Mouse (Mus musculus): ENCODE data around the gene Sart1.
"Not testable (repeated sequence)": the region's sequence is repeated elsewhere in the genome, so short reads cannot be mapped to it uniquely, and the experiment has no call there.

Gene Sart1

DNA sequence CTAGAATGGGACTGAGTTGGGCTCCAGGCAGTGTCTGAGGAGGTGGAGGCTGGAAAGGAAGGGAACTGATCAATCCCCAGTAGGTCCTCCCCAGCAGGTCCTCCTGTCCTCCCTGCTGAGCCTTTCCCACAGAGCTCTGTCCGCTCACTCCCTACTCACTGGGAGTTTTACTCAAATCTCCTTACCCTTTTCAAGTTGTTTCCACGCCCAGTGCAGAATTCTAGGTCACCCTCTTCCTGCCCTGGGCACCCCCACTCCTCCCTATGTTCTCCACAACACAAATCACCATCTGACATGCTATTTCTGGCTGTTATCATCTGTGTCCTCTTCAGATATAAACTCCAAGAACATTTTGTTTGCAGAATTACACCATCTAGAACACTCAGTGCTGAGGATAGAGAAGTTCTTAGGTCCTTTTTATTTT, 26.0 kb upstream of the Sart1 start:
- DNase-seq (ENCODE audit: low spot score), result no peak

DNA sequence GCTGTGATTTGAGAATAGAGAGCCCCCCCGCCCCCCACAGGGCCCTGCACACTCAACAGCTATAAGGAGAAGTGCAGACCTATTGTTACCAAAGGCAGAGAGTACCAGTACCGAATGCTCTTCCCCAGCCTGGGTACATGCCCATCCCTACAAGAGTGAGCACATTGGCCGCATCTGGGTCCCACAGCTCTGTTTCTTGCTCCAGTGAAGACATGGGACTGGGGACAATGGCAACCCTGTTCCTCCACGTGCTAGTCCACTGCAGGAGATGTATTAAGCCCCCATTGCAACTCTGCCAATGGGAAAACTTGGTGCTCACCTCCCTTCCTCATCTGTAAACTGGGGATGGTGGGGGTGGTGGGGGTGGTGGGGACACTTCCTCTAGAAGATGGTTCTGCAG, 25.3 kb upstream of the Sart1 start:
- DNase-seq (ENCODE audit: low spot score), result no peak

DNA sequence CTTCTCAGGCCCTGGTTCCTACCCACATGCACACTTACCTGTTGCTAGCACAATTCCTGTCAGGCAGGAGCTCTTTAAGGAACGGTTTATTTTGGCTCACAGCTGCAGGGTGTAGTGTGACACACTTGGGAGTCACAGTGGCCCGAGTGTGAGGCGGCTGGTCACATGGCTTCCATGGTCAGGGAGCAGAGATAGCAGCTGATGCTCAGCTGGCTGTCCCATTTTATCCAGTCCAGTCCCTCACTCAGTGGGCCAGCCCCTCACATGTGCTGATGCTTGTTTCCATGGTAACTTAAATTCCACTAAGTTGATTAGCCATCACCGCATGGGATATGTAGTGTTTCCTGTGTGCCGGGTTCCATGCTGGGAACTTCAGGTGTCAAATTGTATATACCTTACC, 23.5 kb upstream of the Sart1 start:
- no peak for DNase-seq (ENCODE audit: low spot score)

DNA sequence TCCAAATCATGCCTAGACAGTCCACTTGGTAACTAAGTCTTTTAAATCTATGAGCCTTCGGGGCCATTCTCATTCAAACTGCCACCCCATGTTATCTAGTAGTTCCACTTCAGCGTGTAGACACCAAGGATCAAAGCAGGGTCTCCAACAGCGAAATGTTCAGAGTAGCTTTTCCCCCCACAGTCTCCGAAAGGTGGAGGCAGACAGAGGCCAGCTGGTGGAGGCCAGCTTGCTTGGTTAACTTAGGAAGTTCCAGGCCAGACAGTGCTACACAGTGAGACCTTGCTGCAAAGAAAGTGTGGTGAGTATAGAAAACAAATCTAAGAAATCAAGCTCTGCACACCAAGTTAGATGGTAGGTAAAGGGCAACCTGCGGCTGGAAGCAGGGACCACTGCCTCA, 22.1 kb upstream of the Sart1 start:
- DNase-seq (ENCODE audit: low spot score), result no peak

DNA sequence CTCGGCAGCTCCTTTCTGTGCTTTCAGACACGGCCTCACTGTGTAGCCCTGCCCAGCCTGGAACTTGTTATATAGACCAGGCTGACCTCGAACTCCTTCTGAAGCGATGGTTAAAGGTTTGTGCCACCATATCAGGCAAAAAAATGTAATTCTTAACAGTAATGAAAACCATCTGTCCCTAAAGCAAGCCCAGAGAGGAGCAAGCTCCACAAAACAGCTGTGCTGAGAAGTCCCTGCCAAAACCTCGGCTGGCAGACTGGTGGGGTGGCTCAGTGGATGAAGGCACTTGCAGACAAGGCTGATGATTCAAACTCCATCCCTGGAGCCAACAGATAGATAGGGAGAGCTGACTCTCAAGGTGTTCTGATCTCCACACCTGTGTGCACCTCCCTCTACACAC, 20.6 kb upstream of the Sart1 start:
- no peak for DNase-seq (ENCODE audit: low spot score)

DNA sequence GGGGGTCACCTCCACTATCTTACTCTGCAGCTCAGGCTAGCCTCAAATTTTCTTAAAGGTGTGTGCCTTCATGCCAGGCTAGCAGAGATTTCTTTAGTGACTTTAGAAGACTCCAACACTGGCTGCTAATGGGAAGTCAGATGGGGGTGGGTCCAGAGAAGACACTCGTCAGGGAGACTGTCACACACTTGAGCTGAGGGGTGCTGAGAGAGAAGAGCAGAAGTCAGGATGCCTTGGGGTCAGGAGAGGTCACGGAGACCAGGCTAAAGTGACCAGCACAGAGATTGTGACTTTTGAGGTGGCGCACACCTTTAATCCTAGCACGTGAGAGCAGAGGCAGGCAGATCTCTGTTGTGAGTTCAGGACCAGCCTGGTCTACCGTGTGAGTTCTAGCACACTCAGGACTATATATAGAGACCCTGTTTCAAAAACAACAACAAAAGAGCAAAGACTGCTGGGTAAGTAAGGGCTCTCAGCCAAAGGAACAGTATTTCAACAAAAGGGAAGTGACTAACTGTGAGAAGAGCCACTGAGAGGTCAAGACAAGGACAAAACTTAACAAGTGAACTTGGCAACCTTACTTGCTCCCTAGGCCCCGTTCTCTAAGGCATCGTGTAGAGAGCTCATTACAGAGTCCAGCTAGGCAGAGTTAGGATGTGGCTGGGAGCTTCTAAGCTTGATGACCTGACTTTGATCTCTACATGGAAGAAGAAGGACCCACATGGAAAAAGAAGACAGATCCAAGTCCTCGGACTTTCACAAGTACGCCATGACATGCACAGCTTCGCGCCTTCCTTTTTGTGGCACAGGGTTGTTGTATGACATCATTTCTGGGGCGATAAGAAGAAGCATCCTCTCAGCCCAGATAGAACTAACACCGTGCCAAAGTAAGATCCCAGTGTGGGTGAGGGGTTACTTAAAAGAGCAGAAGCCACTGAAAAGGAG, 19.8 kb upstream of the Sart1 start:
- DNase-seq (ENCODE audit: low spot score), result no peak

DNA sequence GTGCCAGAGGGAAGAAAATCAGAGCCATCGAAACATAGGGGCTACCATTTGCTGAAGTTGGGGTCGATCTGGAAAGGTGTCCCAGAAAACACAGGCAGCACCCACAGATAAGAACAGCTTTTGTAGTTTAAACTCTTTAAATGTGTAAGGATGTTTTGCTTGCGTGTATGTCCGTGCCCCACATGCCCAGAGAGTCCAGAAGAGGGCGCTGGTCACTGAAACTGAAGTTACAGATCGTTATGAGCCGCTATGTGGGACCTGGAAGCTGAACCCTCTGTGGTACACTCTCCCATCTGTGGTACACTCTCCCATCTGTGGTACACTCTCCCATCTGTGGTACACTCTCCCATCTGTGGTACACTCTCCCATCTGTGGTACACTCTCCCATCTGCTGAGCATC, 18.6 kb upstream of the Sart1 start:
- DNase-seq (ENCODE audit: low spot score), result peak; percentile 73

DNA sequence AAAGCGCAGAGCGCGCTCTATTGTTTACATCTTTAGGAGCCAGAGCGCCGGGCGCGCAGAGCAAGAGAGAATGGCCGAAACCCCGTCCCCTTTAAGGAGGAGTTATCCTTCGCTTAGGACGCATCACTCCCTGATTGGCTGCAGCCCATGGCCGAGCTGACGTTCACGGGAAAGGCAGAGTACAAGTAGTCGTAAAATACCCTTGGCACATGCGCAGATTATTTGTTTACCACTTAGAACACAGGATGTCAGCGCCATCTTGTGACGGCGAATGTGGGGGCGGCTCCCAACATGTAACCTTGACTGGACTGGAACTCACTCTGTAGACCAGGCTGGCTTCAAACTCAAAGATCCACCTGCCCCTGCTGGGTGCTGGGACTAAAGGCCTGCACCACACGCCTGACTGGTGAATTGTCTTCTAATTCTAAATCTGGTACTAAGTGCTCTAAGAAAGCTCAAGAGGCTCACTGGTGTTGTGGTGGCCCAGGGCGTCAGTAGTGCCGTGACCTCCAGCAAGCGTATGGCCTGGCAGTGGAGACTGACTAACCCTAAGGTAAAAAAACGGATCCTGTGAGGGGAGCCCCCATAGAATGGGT, 18.1 kb upstream of the Sart1 start:
- DNase-seq (ENCODE audit: low spot score), result peak; percentile 76

DNA sequence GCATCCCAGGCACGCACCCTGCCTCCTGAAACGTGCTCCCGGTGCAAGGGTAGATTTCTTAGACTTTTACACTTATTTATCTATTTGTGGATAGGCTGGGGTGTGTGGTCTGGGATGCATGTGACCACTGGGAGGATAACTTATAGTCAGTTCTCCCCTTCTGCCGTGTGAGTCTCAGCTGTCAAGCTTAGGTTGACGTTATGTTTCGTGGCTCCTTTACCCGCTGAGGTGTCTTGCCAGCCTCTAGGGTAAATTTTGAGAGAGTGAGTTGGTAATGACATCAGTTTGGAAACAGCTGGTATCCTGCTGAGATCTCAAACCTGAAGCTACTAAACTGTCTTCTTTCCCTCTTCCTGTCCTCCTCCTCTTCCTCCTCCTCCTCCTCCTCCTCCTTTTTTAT, 17.4 kb upstream of the Sart1 start:
- peak; percentile 62 for DNase-seq (ENCODE audit: low spot score)

DNA sequence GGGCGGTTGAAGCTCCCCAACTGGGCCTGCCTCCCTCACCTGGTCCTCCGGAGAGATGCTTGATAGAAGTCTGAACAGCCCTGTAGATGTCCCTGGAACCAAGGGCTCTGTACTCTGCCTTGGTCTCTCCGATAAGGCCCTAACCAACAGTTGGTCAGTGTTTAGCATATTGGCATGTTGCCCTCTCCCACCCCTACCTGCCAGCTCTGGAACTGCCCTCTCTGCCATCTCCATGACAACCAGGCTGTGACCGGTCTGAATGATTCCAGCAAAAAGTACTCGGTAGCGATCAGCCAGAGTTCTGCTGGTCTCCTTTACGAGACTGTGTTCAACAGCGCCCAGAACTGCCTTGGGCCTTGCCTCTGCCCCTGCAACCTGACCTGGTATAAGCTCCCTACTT, 13.8 kb upstream of the Sart1 start, which contains the start of gene Tsga10ip:
Gene Tsga10ip (minus strand): TSS at position 234 of the 400 bp plus-strand sequence.
- no peak for DNase-seq (ENCODE audit: low spot score)

DNA sequence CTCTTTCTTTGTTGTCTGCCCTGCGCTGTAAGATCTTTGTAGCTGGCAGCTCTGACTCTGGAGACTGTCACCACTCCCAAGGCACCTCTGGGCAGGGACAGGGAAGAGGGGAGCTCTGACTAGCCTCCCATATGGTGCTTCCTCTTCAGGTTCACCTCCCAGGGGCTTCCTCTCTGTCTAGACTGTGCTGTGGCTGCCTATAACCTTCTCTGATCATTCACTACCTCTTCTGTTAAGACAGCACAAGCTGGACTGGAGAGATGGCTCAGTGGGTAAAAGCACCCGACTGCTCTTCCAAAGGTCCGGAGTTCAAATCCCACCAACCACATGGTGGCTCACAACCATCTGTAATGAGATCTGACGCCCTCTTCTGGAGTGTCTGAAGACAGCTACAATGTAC, 12.6 kb upstream of the Sart1 start:
- DNase-seq (ENCODE audit: low spot score), result not testable (repeated sequence)

DNA sequence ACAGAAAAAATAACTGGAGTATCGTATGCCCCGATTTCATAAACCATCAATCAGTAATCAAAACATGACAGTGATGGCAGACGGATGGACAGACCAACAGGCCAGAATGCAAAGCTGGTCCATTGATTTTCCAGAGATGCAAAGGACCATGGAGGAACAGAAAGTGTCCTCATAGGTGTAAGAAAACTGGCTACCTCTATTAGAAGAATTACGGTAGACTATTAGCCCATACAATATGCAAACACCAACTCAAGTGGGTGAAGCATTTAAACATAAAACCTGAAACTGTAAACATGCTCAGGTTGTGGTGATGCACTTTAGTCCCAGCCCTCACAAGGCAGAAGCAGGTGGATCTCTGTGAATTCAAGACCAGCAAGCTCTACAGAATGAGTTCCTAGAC, 6.9 kb upstream of the Sart1 start:
- no peak for DNase-seq (ENCODE audit: low spot score)

DNA sequence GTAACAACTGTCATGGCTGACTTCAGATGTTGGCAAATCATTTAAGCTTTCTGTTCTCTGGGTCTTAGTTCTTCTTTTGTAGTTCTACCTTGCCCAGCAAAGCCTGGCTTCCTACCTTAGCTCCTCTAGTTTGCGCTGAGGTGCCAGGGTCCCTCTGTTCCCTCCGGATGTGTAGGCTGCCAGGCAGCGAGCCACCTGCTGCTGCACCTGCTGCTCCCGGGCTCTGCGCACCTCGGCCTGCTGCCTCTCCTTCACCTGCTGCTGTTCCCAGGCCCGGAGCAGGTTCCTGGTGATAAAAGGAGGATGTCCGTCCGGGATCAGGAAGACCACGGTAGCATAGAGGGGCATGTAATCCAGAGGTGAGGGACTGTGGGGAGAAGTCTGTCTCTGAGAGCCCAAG, 5.7 kb upstream of the Sart1 start:
- no peak for DNase-seq (ENCODE audit: low spot score)

DNA sequence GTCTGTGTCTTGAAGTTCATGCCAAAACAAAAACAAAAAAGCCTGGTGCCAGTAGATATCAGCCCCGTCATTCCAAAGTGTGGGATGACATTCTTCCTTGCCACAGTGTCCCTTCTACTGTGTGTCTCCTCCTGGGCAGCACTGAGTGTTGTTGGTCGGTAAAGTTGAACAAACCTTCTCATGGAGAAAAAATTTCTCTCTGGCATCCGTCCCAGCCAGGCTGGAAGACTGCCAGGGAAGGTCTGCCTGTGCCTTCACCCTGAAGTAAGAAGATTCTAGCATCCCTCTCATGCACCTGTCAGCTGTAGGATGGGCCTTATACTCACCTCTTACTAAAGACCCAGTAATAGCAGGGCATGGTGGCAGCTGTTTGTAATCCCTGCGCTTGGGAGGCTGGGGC, 4.4 kb upstream of the Sart1 start:
- DNase-seq (ENCODE audit: low spot score), result no peak

DNA sequence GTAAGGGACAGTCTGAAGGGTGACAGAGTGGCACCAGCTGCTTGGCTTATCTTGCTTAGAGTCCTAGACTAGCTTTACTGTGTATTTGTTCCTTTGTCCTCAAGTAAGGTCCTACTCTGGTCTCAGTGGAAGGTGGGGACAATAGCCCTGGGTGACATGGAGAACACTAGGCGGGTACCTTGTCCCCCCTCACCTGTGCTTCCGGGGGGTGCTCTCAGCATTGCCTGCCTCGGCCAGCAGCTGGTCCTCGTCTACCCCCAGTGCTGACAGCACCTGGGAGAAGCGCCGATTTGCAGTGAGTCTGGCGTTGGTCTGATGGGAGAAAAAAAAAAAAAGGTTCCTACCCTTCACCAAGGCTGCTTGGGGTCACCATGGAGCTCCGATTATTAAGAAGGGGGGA, 1.9 kb upstream of the Sart1 start:
- no peak for DNase-seq (ENCODE audit: low spot score)

DNA sequence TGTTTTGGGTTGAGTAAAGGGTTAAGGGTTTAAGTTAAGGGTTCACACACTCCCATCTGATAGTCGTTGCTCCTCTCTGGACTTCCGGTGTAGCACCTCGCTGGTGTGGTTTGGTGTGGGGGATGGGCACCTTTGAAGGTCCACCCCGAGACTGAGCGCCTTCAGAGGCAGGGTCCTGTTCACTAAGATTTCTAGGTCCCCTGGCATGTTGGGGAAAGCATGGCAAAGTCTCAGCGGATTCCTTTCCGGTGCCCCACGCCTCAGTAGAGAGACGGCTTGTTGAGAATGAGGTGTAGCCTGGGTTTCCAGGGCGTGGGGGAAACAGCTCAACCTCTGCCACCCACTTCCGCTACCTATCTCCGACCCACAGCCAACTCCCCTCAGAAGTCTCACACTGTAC, 1.1 kb upstream of the Sart1 start:
- peak; percentile 88 for DNase-seq (ENCODE audit: low spot score)

DNA sequence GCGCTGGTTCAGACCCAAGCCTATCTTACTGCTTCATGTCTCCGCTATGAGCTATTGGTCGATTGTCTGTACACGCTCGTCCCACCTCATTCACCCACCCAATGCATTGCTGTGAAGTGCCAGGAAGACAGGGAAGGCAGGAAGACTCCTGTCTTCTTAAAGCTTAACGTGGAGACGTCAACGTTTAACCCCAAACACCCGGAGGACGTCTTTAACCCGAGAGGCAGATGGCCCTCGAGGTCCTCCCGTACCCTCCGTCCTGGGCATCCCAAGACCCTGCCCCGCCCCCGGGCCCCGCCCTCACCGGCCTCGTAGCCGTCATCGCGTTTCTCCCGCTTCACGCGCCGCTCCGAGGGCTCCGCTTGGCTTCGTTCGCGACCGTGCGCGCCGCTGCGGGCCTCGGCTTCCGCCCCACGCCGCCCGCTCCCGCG, 477 bp downstream of the Sart1 start:
- no peak for DNase-seq (ENCODE audit: low spot score)

DNA sequence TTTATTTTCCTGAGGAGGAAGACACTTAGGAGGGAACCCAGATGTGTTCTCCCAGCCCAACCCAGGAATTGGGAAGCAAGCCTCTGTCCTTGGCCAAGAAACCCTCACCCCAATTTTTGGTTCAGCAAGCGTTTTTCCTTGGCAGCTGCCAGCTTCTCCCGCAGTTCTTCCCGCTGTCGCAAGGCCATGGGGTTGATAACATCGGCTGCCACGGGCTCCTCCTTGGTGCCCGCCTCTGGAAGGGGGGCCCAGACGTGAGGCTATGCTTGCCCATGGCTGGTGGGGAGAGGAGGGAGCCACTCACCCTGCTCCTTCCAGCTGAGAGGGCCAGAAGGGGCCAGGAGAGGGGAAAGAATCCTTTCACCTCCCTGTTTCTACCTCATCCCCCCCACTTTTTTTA, 3.8 kb downstream of the Sart1 start:
- DNase-seq (ENCODE audit: low spot score), result no peak

DNA sequence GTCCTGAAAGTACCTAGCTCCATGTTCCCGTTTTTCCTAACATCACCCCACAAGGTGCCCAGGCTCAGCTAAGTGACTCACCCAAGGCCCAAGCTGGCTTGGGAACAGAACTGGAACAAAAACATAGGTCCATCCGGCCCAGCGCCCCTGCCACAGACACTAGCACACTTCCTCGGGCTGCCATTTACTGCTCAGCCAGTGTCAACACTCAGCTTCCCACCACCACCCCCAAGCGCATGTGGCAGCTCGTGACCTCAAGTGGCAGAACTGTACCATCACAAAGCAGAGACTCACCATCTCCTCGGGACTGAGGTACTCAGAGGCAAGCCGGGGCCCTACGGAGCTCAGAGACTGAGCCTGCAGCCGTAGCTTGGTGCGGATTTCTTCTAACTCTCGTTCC, 5.2 kb downstream of the Sart1 start:
- DNase-seq (ENCODE audit: low spot score), result no peak

DNA sequence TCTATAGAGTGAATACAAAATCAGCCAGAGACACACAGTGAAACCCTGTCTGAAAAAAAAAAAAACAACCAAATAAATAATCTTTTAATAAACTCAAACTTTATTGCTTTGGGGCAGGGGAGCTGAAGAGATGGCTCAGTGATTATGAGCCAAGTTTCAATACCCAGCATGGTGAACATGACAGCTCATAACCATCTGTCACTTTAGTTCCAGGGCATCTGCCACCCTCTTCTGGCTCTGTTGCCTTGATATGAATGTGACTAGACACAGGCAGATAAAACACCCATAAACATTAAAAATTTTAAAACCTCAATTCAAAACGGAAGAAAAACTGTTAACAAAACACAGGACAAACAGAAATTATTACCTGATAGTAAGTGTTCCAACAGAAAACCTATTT, 11.1 kb downstream of the Sart1 start:
- no peak for DNase-seq (ENCODE audit: low spot score)

DNA sequence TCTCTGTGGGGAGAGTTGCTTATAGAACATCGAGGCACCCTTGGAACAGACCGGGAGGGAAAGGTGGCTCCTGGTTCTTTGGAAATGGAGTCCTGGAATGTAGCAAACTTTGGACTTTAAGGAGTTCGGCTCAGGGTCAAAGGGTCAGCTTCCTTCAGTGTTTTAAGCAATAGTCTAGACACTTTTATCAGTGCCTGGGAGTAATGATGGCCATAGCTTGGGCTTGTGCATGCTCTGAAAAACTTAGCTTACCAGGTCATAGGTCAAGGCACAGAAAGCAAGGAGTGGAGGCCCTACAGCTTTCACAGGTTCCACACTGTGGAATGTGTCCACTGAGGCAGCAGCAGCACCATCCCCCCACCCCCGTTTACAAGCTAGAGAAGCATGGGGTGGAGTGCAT, 13.8 kb downstream of the Sart1 start:
- DNase-seq (ENCODE audit: low spot score), result no peak

DNA sequence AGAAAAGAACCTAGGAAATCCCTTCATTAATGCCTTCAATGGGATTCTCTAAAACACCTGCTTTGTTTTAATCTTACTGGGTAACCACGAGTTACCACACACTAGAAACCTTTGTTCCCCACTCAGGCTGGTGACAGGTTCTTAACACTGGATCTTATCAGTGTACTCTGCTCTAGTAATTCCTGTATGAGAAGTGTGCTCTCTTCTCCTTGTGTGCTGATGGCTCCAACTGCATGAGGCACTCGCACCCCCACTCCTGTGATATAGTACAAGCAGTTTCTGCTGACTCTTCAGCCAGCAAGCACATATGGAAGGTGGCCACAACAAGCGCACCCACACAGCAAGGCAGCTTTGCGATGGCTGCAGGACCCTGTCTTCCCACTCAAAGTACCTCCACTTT, 14.3 kb downstream of the Sart1 start:
- DNase-seq (ENCODE audit: low spot score), result no peak

DNA sequence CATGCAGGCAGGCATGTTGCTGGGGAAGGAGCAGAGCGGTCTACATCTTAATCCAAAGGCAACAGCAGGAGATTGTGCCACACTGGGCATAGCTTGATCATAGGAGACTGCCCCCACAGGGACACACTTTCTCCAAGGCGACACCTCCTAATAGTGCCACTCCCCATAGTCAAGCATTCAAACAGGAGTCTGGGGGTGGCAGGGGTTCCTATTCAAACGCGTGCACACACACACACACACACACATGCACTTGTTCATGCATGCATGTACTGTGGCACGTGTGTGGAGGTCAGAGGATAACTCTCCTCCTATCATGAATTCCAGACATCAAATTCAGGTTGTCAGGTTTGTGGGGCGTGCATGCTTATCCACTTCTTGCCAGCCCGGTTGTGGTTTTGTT, 15.8 kb downstream of the Sart1 start:
- DNase-seq (ENCODE audit: low spot score), result no peak

DNA sequence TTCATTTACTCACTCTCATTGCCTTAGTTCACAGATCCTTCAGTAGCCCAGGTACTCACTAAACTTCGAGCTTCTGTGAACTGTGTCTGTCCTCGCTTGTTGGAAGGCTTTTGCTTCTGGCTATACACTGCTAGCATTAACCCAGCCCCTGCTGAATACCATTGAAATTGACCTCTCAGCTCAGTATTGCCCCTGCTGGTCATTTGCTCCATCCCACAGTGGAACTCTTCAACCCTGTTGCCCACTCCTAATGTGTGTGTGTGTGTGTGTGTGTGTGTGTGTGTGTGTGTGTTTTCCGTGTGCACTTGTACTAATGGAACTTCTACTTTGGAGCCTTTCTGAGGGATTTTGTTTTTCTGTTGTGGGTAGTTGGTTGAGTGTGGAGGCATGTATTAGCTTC, 17.6 kb downstream of the Sart1 start:
- no peak for DNase-seq (ENCODE audit: low spot score)
